Mouse (Mus musculus): ENCODE measurements at regions not wholly inside any gene's neighbourhood (a gene's known extent, or its start where the extent isn't known, plus 50 kb on each side); places are given as distances from the start of the nearest gene placed in this dataset.

DNA sequence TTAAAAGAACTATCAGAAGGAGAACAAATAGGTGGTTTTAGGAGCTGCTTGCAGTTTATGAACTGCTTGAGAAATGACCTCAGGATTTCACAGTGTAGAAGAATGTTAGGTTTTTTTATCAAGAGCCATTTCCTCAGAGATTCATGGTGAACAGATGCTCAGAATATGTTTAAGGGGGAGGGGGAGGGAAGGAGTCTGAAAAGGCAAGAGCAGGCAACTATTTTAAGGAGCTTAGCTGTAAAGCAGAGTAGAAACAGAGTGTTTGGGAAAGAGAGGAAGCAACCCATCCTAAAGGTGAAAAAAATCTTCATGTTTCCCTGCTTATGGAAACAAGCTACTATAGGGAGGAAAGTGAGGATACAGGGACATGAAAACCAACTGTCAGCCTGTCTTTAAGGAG is 1457.2 kb upstream of the Gm6569 start:
- no peak overlapping the region for H3K27ac ChIP-seq (replicated peaks)
- peaks cover 7% of the 10 kb centered on the region for H3K4me1 ChIP-seq
- no peak overlapping the region for H3K4me3 ChIP-seq
- no peak overlapping the region for H3K9ac ChIP-seq (replicated peaks)
- no peaks in the 10 kb centered on the region for H3K9me3 ChIP-seq
- no peaks in the 10 kb centered on the region for H3K27me3 ChIP-seq
- H3K4me2 ChIP-seq (replicated peaks), result no peak overlapping the region
- no peaks in the 10 kb centered on the region for H3K36me3 ChIP-seq
- peak; percentile 39; the same call in 1 of the 2 replicates for ATAC-seq (replicated peaks)

- Histone ChIP-seq H3K9ac (replicated peaks) (no peak overlapping the region), H3K4me2 (replicated peaks) (no peak overlapping the region), H3K27ac (replicated peaks) (no peak overlapping the region), H3K4me1 (peaks cover 24% of the 10 kb centered on the region), H3K4me3 (no peak overlapping the region), H3K36me3 (no peaks in the 10 kb centered on the region), H3K27me3 (no peaks in the 10 kb centered on the region), H3K9me3 (no peaks in the 10 kb centered on the region)
- 28% methylated on average over 4 of the region's 4 CpGs for WGBS
- ATAC-seq (replicated peaks), result no peak
Observed at GRCm38 (mm10) chr15:72379291-72379690, 1455.1 kb upstream of the Gm6569 start.

GRCm38 (mm10) chr15:72381164-72381563 is 1453.2 kb upstream of the Gm6569 start:
- H3K27me3 ChIP-seq, result no peaks in the 10 kb centered on the region
- no peaks in the 10 kb centered on the region for H3K36me3 ChIP-seq
- peak; percentile 32 for ATAC-seq (replicated peaks)
- H3K9ac ChIP-seq (replicated peaks), result no peak overlapping the region
- H3K9me3 ChIP-seq, result no peaks in the 10 kb centered on the region
- WGBS, result 62% methylated on average over 8 of the region's 8 CpGs
- no peak overlapping the region for H3K4me2 ChIP-seq (replicated peaks)
- H3K4me3 ChIP-seq, result no peak overlapping the region
- H3K4me1 ChIP-seq, result peaks cover 24% of the 10 kb centered on the region
- peak overlapping the region; percentile 80 for H3K27ac ChIP-seq (replicated peaks)

GRCm38 (mm10) chr15:72381744-72382143 is 1452.6 kb upstream of the Gm6569 start:
- no peaks in the 10 kb centered on the region for H3K27me3 ChIP-seq
- no peaks in the 10 kb centered on the region for H3K9me3 ChIP-seq
- H3K27ac ChIP-seq (replicated peaks), result peak overlapping the region; percentile 80
- no peak overlapping the region for H3K4me3 ChIP-seq
- no peak overlapping the region for H3K4me2 ChIP-seq (replicated peaks)
- no peak overlapping the region for H3K9ac ChIP-seq (replicated peaks)
- no peaks in the 10 kb centered on the region for H3K36me3 ChIP-seq
- peaks cover 24% of the 10 kb centered on the region for H3K4me1 ChIP-seq
- peak; percentile 59 for ATAC-seq (replicated peaks)
- 60% methylated on average over 5 of the region's 5 CpGs for WGBS

DNA sequence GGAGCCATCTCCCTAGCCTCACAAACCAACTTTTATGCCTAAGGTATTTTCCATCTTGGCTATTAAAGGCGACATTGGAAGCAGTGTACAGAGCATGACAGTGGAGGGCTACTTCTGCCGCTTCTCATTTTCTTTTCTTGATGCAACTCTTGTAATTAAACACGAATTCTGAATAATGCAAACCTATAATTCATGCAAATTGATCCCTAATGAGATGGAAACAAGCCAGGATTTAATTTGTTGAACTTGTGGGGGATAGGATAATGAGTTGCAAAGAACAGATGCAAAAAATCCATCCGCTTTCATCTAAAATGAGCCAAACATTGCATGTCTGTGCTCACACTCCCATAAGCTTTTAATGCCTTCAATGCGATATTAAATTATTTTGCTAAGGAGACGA is 1451.8 kb upstream of the Gm6569 start:
- ATAC-seq (replicated peaks), result peak; percentile 85
- WGBS, result 20% methylated on average over 6 of the region's 6 CpGs
- Histone ChIP-seq H3K4me1 (peaks cover 24% of the 10 kb centered on the region), H3K4me2 (replicated peaks) (no peak overlapping the region), H3K36me3 (no peaks in the 10 kb centered on the region), H3K9me3 (no peaks in the 10 kb centered on the region), H3K9ac (replicated peaks) (no peak overlapping the region), H3K27ac (replicated peaks) (peak overlapping the region; percentile 80), H3K4me3 (no peak overlapping the region), H3K27me3 (no peaks in the 10 kb centered on the region)

- Histone ChIP-seq H3K4me3 (no peak overlapping the region), H3K27ac (replicated peaks) (peak overlapping the region; percentile 80), H3K36me3 (no peaks in the 10 kb centered on the region), H3K27me3 (no peaks in the 10 kb centered on the region), H3K9ac (replicated peaks) (no peak overlapping the region), H3K9me3 (no peaks in the 10 kb centered on the region), H3K4me2 (replicated peaks) (no peak overlapping the region), H3K4me1 (peaks cover 24% of the 10 kb centered on the region)
- WGBS, result 43% methylated on average over 3 of the region's 3 CpGs
- 0 out of 2 replicates have a peak, but pooled peaks have one; percentile 37 for ATAC-seq (replicated peaks)
Observed at GRCm38 (mm10) chr15:72383062-72383461, 1451.3 kb upstream of the Gm6569 start.

DNA sequence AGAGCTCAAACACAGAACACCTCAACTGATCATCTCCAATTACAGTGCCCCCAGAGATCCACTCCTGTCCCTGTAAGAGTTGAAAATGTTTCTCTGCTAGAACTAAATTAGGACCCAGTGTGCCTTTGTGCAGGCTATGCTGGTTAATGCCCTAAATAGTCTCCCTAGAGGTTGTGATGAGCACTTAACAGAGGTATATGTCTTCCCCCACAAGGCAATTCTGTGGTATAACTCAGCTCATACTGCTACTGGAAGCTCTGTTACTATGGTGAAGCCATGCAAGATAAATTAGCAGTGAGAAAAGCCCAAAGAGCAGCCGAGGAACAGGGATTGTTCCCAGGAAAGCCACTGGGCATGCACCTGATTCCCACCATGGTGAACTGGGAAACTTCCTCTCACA is 1450.9 kb upstream of the Gm6569 start:
- Histone ChIP-seq H3K9me3 (no peaks in the 10 kb centered on the region), H3K27me3 (no peaks in the 10 kb centered on the region), H3K9ac (replicated peaks) (no peak overlapping the region), H3K4me1 (peaks cover 24% of the 10 kb centered on the region), H3K4me2 (replicated peaks) (no peak overlapping the region), H3K27ac (replicated peaks) (peak overlapping the region; percentile 80; the same call in 1 of the 2 replicates), H3K36me3 (no peaks in the 10 kb centered on the region), H3K4me3 (no peak overlapping the region)
- no peak for ATAC-seq (replicated peaks)
- WGBS, result 33% methylated on average over 1 of the region's 1 CpGs

GRCm38 (mm10) chr15:72393226-72393625 is 1441.1 kb upstream of the Gm6569 start:
- Histone ChIP-seq H3K4me3 (no peak overlapping the region), H3K36me3 (no peaks in the 10 kb centered on the region), H3K27me3 (no peaks in the 10 kb centered on the region), H3K9ac (replicated peaks) (no peak overlapping the region), H3K4me2 (replicated peaks) (no peak overlapping the region), H3K27ac (replicated peaks) (no peak overlapping the region), H3K9me3 (no peaks in the 10 kb centered on the region), H3K4me1 (no peaks in the 10 kb centered on the region)
- no peak for ATAC-seq (replicated peaks)
- WGBS, result 55% methylated on average over 2 of the region's 2 CpGs

GRCm38 (mm10) chr15:72411956-72412355 is 1422.4 kb upstream of the Gm6569 start:
- Histone ChIP-seq H3K4me2 (replicated peaks) (no peak overlapping the region), H3K9ac (replicated peaks) (no peak overlapping the region), H3K27me3 (no peaks in the 10 kb centered on the region), H3K27ac (replicated peaks) (no peak overlapping the region), H3K4me3 (no peak overlapping the region), H3K36me3 (no peaks in the 10 kb centered on the region), H3K9me3 (no peaks in the 10 kb centered on the region), H3K4me1 (no peaks in the 10 kb centered on the region)
- 83% methylated on average over 6 of the region's 6 CpGs for WGBS
- ATAC-seq (replicated peaks), result no peak

Measured in forebrain, embryonic 15.5 days (tissue).